Mouse (Mus musculus) c-Kit-negative CD71-positive TER-119-positive erythroid progenitor cells, embryonic 14.5 days (primary cell): Measurements from ENCODE around the gene Gja1.

Experiments
- DNase-seq: peaks from one replicate; pipeline ENCODE4 v3.0.0-alpha.2; 2013; ENCODE audit warnings: low read depth, low spot score

Gja1 gene

GRCm38 (mm10) chr10:56415894-56416570 lies 38.9 kb downstream of the Gja1 start:
- DNase-seq: no peak

DNA sequence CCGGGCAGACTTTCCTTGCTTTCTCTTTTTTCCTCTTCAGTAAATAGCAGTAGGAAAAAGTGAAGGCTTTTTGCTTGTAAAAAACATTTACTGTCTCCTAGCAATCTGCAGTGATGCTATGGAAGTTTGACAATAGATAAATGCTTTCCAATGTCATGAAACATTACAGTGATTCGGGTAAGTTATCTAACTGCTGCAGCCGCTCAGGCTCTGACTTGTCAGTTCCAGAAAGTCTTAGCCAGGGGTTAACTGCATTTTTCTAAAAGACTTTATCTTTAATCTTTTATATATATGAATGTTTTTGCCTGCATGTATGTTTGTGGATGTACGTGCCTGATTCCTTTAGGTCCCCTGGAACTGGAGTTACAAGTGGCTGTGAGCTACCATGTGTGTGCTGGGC lies 45.4 kb downstream of the Gja1 start:
- DNase-seq: no peak

DNA sequence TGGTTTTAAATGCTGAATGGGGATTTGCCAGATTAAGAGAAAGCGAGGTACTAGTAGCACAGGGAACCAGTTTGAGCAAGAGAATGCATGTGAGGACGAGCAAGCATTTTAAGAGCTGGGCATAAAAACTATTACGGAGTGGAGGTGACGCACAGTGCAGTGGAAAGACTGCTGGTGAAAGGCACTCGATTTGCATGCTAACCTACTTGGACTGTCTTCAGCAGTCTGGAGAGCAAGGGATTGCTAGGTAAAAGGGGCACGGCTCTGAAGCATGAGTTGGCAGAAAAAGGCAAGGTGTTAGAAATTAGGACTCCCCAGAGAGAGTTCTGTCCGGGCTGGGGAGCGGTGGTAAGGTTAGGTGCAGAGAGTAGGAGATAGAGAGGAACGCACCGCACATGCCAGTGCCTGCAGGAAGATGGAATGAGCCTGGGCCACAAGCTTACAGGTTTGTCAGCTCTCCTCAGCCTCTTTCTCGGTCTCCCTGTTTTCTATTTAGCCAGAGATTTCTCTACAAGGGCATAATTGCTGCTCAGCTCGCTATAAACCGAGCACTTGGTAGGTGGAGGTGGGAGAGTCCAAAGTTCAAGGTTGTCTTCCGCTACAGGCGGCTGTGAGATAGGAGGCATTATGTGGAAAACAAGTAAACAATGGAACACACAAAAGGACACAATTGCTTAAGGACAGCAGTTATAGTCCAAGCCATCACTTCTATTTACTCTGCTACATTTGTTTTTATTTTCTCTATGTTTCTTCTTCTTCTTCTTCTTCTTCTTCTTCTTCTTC lies 48.1 kb downstream of the Gja1 start:
- DNase-seq: no peak

GRCm38 (mm10) chr10:56426369-56426768 lies 49.2 kb downstream of the Gja1 start:
- no peak for DNase-seq

GRCm38 (mm10) chr10:56427382-56427781 lies 50.3 kb downstream of the Gja1 start:
- no peak for DNase-seq

- no peak for DNase-seq
These were observed 50.7 kb downstream of the Gja1 start for GRCm38 (mm10) chr10:56427827-56428226.

DNA sequence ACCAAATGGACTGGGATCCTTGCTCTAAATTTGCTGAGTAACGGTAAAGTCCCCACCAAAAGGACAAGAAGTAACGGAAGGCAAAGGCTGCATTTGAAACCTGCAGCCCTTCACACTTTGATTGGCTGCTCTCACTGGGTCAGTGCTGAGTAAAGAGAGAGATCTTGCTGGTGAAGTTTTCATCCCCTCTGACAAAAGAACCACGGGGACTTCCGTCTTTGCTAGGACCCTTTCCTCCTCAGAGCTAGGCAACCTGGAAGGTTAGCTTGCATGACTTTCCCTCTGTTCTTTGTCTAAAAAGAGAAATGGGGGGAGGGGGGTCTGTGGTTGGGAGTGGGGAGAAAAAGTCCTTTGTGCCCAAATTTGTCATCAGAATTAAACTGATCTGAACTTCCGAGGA lies 51.9 kb downstream of the Gja1 start:
- DNase-seq: no peak

GRCm38 (mm10) chr10:56431600-56432389 lies 54.7 kb downstream of the Gja1 start:
- DNase-seq: no peak

GRCm38 (mm10) chr10:56432390-56432709 lies 55.2 kb downstream of the Gja1 start:
- DNase-seq: no peak

DNA sequence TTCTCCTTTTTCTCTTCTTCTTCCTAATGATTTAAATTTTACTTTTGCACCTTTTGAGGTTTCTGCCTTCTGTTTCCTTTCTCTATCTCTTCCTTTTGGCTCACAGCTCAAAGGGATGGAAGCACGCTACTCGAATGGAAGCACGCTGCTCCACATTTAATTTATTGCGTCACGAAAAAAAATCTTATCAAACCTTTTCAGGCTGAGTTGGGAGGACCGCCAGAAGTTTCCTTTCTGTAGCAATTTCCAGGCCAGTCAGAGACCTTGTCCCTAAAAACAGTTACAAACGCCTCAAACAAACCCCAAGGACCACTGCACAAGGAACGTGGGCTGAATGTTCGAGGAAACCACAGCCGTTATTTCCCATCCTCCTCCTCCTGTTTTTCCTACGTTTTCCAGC lies 60.2 kb downstream of the Gja1 start:
- no peak for DNase-seq

- DNase-seq: no peak
These were observed 62.5 kb downstream of the Gja1 start for GRCm38 (mm10) chr10:56439638-56440037.

DNA sequence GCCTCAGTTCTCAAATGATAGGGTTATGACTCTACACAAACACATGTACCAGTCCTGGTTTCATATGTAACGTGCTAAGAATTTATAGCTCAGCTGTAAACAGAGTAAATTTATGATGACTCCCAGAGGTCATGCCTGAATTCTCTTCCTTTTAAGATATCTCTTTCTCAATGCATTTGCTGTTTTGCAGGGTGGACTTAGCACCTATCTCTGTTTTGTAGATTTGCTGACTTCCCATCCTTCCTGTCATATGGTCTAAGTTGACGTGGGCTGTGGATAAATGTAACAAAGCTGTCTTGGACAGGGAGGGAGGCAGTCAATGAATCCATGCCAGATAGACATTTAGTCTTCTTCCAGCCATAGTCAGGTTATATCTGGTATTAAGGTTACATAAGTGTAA lies 67.3 kb downstream of the Gja1 start:
- DNase-seq: no peak

DNA sequence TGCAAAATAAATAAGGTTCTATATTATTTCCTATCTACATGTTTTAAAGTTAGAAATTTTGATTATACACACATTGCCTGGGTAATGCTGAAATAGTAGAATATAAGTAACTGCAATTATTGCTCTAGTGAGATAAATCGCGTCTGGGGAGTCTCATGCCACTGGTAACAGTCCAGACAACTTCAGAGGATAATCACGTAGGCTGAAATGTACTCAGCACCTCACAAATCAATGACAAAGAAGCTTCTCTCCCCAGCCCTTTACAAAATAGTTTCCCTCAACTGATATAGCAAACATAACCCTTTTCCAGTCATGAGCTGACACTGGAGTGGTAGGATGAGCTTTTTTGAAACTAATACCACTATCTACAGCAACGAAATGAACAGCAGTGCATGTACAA lies 71.9 kb downstream of the Gja1 start:
- no peak for DNase-seq
